Mouse (Mus musculus) effector memory CD4-positive, alpha-beta T cell, adult 7 months (primary cell): ENCODE data around the gene Mbnl3. TPM values are rescaled to one million over a fixed set of nuclear protein-coding genes. Genes with fewer than 3 reads are reported as not detected.

Experiments
- polyA plus RNA-seq: library from polyadenylated mRNA; unstranded; fragments of 100-300 nt; shearing (Covaris generic); gene quantifications from one replicate; pipeline ENCODE4 v1.2.1, GENCODE M21; 2017

The Mbnl3 gene
- polyA plus RNA-seq, result 8.9 TPM

DNA sequence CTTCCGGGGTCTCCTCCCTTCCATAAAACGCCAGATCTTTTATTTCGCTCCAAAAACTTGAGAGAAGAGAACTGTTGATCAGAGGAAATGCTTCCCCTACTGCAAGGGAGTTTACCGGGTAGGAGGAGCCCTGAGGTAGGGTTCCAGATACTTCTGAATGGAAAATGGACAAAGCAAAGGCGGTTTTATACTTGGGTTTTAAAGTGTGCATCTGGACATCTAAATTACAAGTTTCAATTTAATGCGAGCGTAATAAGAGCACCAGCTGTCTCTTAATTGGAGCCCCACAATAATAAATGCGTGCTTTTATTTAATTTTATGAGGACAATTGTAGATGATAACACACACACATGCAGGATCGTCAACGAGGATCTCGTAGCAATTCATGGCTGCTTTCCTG, at the start of gene Mbnl3:
Gene Mbnl3 (minus strand): TSS at position 101 of the 400 bp plus-strand sequence.

Other genes with a start within 250 kb of the Mbnl3 start
- gene Rap2c, start 188.5 kb downstream of the Mbnl3 start, polyA plus RNA-seq, result 35.5 TPM